7 mouse cellular contexts compared by ENCODE assay signal in the genomic region with DNA sequence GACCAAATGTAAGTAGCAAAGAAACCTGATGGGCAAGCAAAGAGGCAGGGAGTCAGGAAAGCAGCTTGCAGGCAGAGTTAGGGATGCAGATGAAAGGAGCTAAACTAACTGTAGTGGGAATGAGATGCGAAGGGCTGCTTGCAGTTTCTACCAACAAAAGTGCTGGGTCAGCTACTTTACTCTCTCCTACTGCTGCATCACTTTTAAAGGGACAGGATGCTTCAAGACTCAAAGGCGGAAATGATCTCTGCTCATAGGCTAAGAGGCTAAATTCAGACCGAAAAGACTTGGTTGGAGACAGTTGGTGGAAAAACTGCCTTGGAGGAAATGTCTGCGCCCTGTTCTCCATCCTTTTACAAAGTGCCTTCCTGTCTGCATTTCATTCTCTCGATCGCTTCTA. TPM values are rescaled to one million over a fixed set of nuclear protein-coding genes. Genes with fewer than 3 reads are reported as not detected.
DNase-seq lines count a peak whose midpoint lies in the region; ATAC-seq and TF ChIP-seq lines count a peak whose summit lies in the region.

No protein-coding gene starts in this region.

- DNase-seq in forebrain, postnatal 0 days: peak; percentile 7
- peak; percentile 15 for DNase-seq in stomach, postnatal 0 days (ENCODE audit: low spot score)
- DNase-seq in layer of hippocampus, adult 8-10 months (ENCODE audit: low spot score in 2 of 2): no peak

- peaks cover 51% of the 10 kb centered on the region for H3K4me1 ChIP-seq in megakaryocyte, embryonic 14.5 days
- peaks cover 8% of the 10 kb centered on the region for H3K4me1 ChIP-seq in forebrain, postnatal 0 days (ENCODE audit: insufficient read depth)
- H3K4me1 ChIP-seq in limb, embryonic 15.5 days: peaks cover 39% of the 10 kb centered on the region
- 0 out of 2 replicates have a peak, but pooled peaks cover 2% of the 10 kb centered on the region for H3K4me1 ChIP-seq in stomach, postnatal 0 days (replicated peaks; ENCODE audit: control insufficient read depth, insufficient read depth)

- no peaks in the 10 kb centered on the region for H3K36me3 ChIP-seq in megakaryocyte, embryonic 14.5 days (replicated peaks; ENCODE audit: low read length)
- no peaks in the 10 kb centered on the region for H3K36me3 ChIP-seq in forebrain, postnatal 0 days (ENCODE audit: insufficient read depth)
- H3K36me3 ChIP-seq in limb, embryonic 15.5 days: no peaks in the 10 kb centered on the region
- no peaks in the 10 kb centered on the region for H3K36me3 ChIP-seq in stomach, postnatal 0 days (ENCODE audit: control insufficient read depth, insufficient read depth, low read length)

- H3K4me2 ChIP-seq in forebrain, postnatal 0 days (ENCODE audit: low read depth): peak overlapping the region; percentile 96
- H3K4me2 ChIP-seq in limb, embryonic 15.5 days: peak overlapping the region; percentile 94
- peak overlapping the region; percentile 93 for H3K4me2 ChIP-seq in stomach, postnatal 0 days (replicated peaks; ENCODE audit: low read depth)

- no peak for TF ChIP-seq EP300 in stomach, postnatal 0 days (optimal IDR thresholded peaks at IDR 0.05)

- H3K27ac ChIP-seq in forebrain, postnatal 0 days (ENCODE audit: low read depth, low read length): no peak overlapping the region
- no peak overlapping the region for H3K27ac ChIP-seq in limb, embryonic 15.5 days
- H3K27ac ChIP-seq in stomach, postnatal 0 days (replicated peaks): peak overlapping the region; percentile 85; the same call in 1 of the 2 replicates

- 0 out of 2 replicates have a peak, but pooled peaks cover 6% of the 10 kb centered on the region for H3K9me3 ChIP-seq in megakaryocyte, embryonic 14.5 days
- no peaks in the 10 kb centered on the region for H3K9me3 ChIP-seq in forebrain, postnatal 0 days (ENCODE audit: low read length)
- H3K9me3 ChIP-seq in limb, embryonic 15.5 days: no peaks in the 10 kb centered on the region
- H3K9me3 ChIP-seq in stomach, postnatal 0 days (ENCODE audit: control insufficient read depth, low read length): no peaks in the 10 kb centered on the region

- WGBS in forebrain, postnatal 0 days: 4% methylated on average over 6 of the region's 6 CpGs
- 2% methylated on average over 6 of the region's 6 CpGs for WGBS in limb, embryonic 15.5 days
- 11% methylated on average over 6 of the region's 6 CpGs for WGBS in stomach, postnatal 0 days

- peaks cover 79% of the 10 kb centered on the region for H3K27me3 ChIP-seq in megakaryocyte, embryonic 14.5 days (replicated peaks)
- H3K27me3 ChIP-seq in forebrain, postnatal 0 days (ENCODE audit: insufficient read depth, low read length): peaks cover 36% of the 10 kb centered on the region
- peaks cover 52% of the 10 kb centered on the region for H3K27me3 ChIP-seq in limb, embryonic 15.5 days
- no peaks in the 10 kb centered on the region for H3K27me3 ChIP-seq in stomach, postnatal 0 days (ENCODE audit: control insufficient read depth, insufficient read depth, low read length)

- TF ChIP-seq CTCF in forebrain, postnatal 0 days (IDR thresholded peaks at IDR 0.05; ENCODE audit: low read depth): no peak
- no peak for TF ChIP-seq CTCF in stomach, postnatal 0 days (IDR thresholded peaks at IDR 0.05; ENCODE audit: low read depth)

- no peak for ATAC-seq in megakaryocyte, adult 5-6 weeks (ENCODE audit: poor library complexity, severe bottlenecking)
- no peak for ATAC-seq in forebrain, postnatal 0 days
- no peak for ATAC-seq in limb, embryonic 15.5 days (ENCODE audit: insufficient number of reproducible peaks, low FRiP score, low TSS enrichment, low read depth)
- ATAC-seq in stomach, postnatal 0 days (ENCODE audit: low FRiP score, low TSS enrichment): no peak
- no peak for ATAC-seq in erythroblast, adult 5-6 weeks (replicated peaks; ENCODE audit: low FRiP score, poor library complexity, severe bottlenecking)

- no peak overlapping the region for H3K9ac ChIP-seq in forebrain, postnatal 0 days
- no peak overlapping the region for H3K9ac ChIP-seq in limb, embryonic 15.5 days
- H3K9ac ChIP-seq in stomach, postnatal 0 days (ENCODE audit: low read length): no peak overlapping the region

- H3K4me3 ChIP-seq in megakaryocyte, embryonic 14.5 days (replicated peaks): peak overlapping the region; percentile 44
- peak overlapping the region; percentile 63 for H3K4me3 ChIP-seq in forebrain, postnatal 0 days (ENCODE audit: low read depth, low read length)
- H3K4me3 ChIP-seq in limb, embryonic 15.5 days: peak overlapping the region; percentile 59
- peak overlapping the region; percentile 61 for H3K4me3 ChIP-seq in stomach, postnatal 0 days (ENCODE audit: low read depth, low read length)

RNA-seq across cellular contexts. Expression of a gene that starts 0.4 kb away (rescaled TPM):
- not detected in 2 replicates for polyA plus RNA-seq in megakaryocyte, embryonic 14.5 days (2012; ENCODE audit: insufficient read depth, low replicate concordance)
- not detected in 2 replicates for total RNA-seq in megakaryocyte, adult 5-6 weeks (2015)
- not detected in 2 replicates for total RNA-seq in megakaryocyte, adult 5-6 weeks (2017)
- total RNA-seq in forebrain, postnatal 0 days (2014; rRNA removed): 6.9 and 14.8 TPM in 2 replicates
- polyA plus RNA-seq in forebrain, postnatal 0 days (2015; fragmentation: Nextera tagmentation; extraction: Ambion mirVana): 9.6 and 16.4 TPM in 2 replicates
- polyA plus RNA-seq in limb, embryonic 15.5 days (2015; fragmentation: Nextera tagmentation; extraction: Ambion mirVana): 11.0 and 12.4 TPM in 2 replicates
- 5.9 and 6.3 TPM in 2 replicates for polyA plus RNA-seq in stomach, postnatal 0 days (2015; fragmentation: Nextera tagmentation; extraction: Ambion mirVana)
- total RNA-seq in layer of hippocampus, adult 8-10 months (2022): 10 to 100 TPM; 14.8 to 17.0 (median 16.2) TPM
- total RNA-seq in erythroblast, adult 5-6 weeks (2015; ENCODE audit: low replicate concordance): not detected in 2 replicates
- total RNA-seq in erythroblast, adult 5-6 weeks (2017; ENCODE audit: low replicate concordance): not detected in 2 replicates

Comparison
In these comparisons a context has a peak if more than half of its experiments do, and no peak if none do; other contexts are left out.
1. DNase-seq: peak in forebrain, postnatal 0 days (single experiment) and stomach, postnatal 0 days (single experiment); none in layer of hippocampus, adult 8-10 months (0 of 2).
2. Peak in every context shown above with its lines, with median percentiles within 50 percentile points of each other: H3K4me3 ChIP-seq and H3K4me2 ChIP-seq.